Mouse (Mus musculus): ENCODE measurements at regions not wholly inside any gene's neighbourhood (a gene's known extent, or its start where the extent isn't known, plus 50 kb on each side); places are given as distances from the start of the nearest gene placed in this dataset.

GRCm38 (mm10) chr5:46794028-46794705 lies 936.8 kb upstream of the Lcorl start:
- in situ Hi-C loops (cut with MboI, MseI): no loop called here

GRCm38 (mm10) chr5:46791051-46791450 lies 933.6 kb upstream of the Lcorl start:
- in situ Hi-C loops (cut with MboI, MseI): no loop called here

- in situ Hi-C loops (cut with MboI, MseI): no loop called here
Measured at GRCm38 (mm10) chr5:46790536-46790935, 933.1 kb upstream of the Lcorl start.

GRCm38 (mm10) chr5:46787079-46787478 lies 929.7 kb upstream of the Lcorl start:
- in situ Hi-C loops (cut with MboI, MseI): no loop called here

- in situ Hi-C loops (cut with MboI, MseI): no loop called here
Measured at GRCm38 (mm10) chr5:46756094-46756493, 898.7 kb upstream of the Lcorl start.

GRCm38 (mm10) chr5:46740034-46740582 lies 882.7 kb upstream of the Lcorl start:
- in situ Hi-C loops (cut with MboI, MseI): no loop called here

- in situ Hi-C loops (cut with MboI, MseI): no loop called here
Measured at GRCm38 (mm10) chr5:46732510-46732909, 875.1 kb upstream of the Lcorl start.

GRCm38 (mm10) chr5:46732025-46732424 lies 874.6 kb upstream of the Lcorl start:
- in situ Hi-C loops (cut with MboI, MseI): no loop called here

- in situ Hi-C loops (cut with MboI, MseI): no loop called here
Measured at GRCm38 (mm10) chr5:46731297-46731696, 873.9 kb upstream of the Lcorl start.

- in situ Hi-C loops (cut with MboI, MseI): no loop called here
Measured at GRCm38 (mm10) chr5:46709596-46709995, 852.2 kb upstream of the Lcorl start.

- in situ Hi-C loops (cut with MboI, MseI): no loop called here
Measured at GRCm38 (mm10) chr5:46707845-46708244, 850.4 kb upstream of the Lcorl start.

GRCm38 (mm10) chr5:46707021-46707420 lies 849.6 kb upstream of the Lcorl start:
- in situ Hi-C loops (cut with MboI, MseI): no loop called here

- in situ Hi-C loops (cut with MboI, MseI): no loop called here
Measured at GRCm38 (mm10) chr5:46678007-46678406, 820.6 kb upstream of the Lcorl start.

- in situ Hi-C loops (cut with MboI, MseI): no loop called here
Measured at GRCm38 (mm10) chr5:46674810-46675502, 817.5 kb upstream of the Lcorl start.

GRCm38 (mm10) chr5:46673413-46673812 lies 816.0 kb upstream of the Lcorl start:
- in situ Hi-C loops (cut with MboI, MseI): no loop called here

- in situ Hi-C loops (cut with MboI, MseI): no loop called here
Measured at GRCm38 (mm10) chr5:46670484-46670883, 813.1 kb upstream of the Lcorl start.

GRCm38 (mm10) chr5:46666250-46666649 lies 808.8 kb upstream of the Lcorl start:
- in situ Hi-C loops (cut with MboI, MseI): no loop called here

GRCm38 (mm10) chr5:46657065-46657464 lies 799.6 kb upstream of the Lcorl start:
- in situ Hi-C loops (cut with MboI, MseI): no loop called here

- in situ Hi-C loops (cut with MboI, MseI): no loop called here
Measured at GRCm38 (mm10) chr5:46654189-46654588, 796.8 kb upstream of the Lcorl start.

GRCm38 (mm10) chr5:46643009-46643408 lies 785.6 kb upstream of the Lcorl start:
- in situ Hi-C loops (cut with MboI, MseI): loop anchor here (10.0 kb wide), 1 partner anchor 1488 kb away; no protein-coding TSS in a partner anchor

GRCm38 (mm10) chr5:46635116-46635668 lies 777.8 kb upstream of the Lcorl start:
- in situ Hi-C loops (cut with MboI, MseI): no loop called here

Data from T-helper 1 cell (primary cell).